Mouse (Mus musculus) midbrain, embryonic 16.5 days (tissue): ENCODE measurements around the gene Olfr52. TPM values are rescaled to one million over a fixed set of nuclear protein-coding genes. Genes with fewer than 3 reads are reported as not detected.

Experiments used
- ATAC-seq: fragments of 200-750 bp; cut with Nextera tagmentation; 2 replicates; pipeline ENCODE4 v1.8.0; 2017; ENCODE audit warnings: moderate TSS enrichment
- H3K27ac ChIP-seq: fragments of 300-500 bp; sonication (generic); 2 replicates; pipeline ENCODE4 v1.5.1; 2014; ENCODE audit warnings: mild to moderate bottlenecking, low read length, mixed read lengths
- H3K27me3 ChIP-seq: fragments of 300-500 bp; sonication (generic); 2 replicates; pipeline ENCODE4 v1.6.1; 2014; ENCODE audit warnings: low read depth, low read length, mixed read lengths; ENCODE audit not compliant: control insufficient read depth, insufficient read depth
- H3K36me3 ChIP-seq: fragments of 300-500 bp; sonication (generic); 2 replicates; pipeline ENCODE4 v1.6.1; 2014; ENCODE audit warnings: mild to moderate bottlenecking, low read length, moderate library complexity, mixed read lengths; ENCODE audit not compliant: control insufficient read depth, insufficient read depth
- H3K4me1 ChIP-seq: fragments of 300-500 bp; sonication (generic); 2 replicates; pipeline ENCODE4 v1.6.1; 2014; ENCODE audit warnings: mild to moderate bottlenecking, low read length, mixed read lengths; ENCODE audit not compliant: control insufficient read depth, insufficient read depth
- H3K4me2 ChIP-seq: fragments of 300-500 bp; sonication (generic); 2 replicates; pipeline ENCODE4 v1.6.1; 2014; ENCODE audit warnings: mild to moderate bottlenecking, low read length, mixed read lengths
- H3K4me3 ChIP-seq: fragments of 300-500 bp; sonication (generic); 2 replicates; pipeline ENCODE4 v1.5.1; 2014; ENCODE audit warnings: low read depth, mild to moderate bottlenecking, low read length, moderate library complexity, mixed read lengths
- H3K9ac ChIP-seq: fragments of 300-500 bp; sonication (generic); 2 replicates; pipeline ENCODE4 v1.6.1; 2014; ENCODE audit warnings: low read depth, low read length, mixed read lengths
- H3K9me3 ChIP-seq: fragments of 300-500 bp; sonication (generic); replicated peaks from 2 replicates; pipeline ENCODE4 v1.6.1; 2014; ENCODE audit warnings: mild to moderate bottlenecking, low read length, mixed read lengths; ENCODE audit not compliant: control insufficient read depth, poor library complexity, severe bottlenecking
- WGBS: fragments of 180-500 bp; shearing (Covaris S2); extraction: QIAGEN DNeasy Blood & Tissue Kit; methylation state at CpG from one replicate; pipeline ENCODE4 v1.1.7; 2014; 5-methylcytosine and 5-hydroxymethylcytosine counted together
- polyA plus RNA-seq: library from polyadenylated mRNA; unstranded; fragments of >200 nt; fragmentation: Nextera tagmentation; extraction: Ambion mirVana; gene quantifications from 2 replicates; pipeline ENCODE4 v1.2.1, GENCODE M21; 2015

Gene Olfr52
- polyA plus RNA-seq, 1 experiment from 2014 or later = not detected

GRCm38 (mm10) chr2:86161738-86162137 is 23.7 kb downstream of the Olfr52 start, which contains the start of gene Olfr1042:
TSS of gene Olfr1042 (minus strand) at chr2:86161838.
- Histone ChIP-seq H3K9me3 (no peaks in the 10 kb centered on the region), H3K4me2 (no peak within 1 kb of the TSS), H3K27me3 (no peaks in the 10 kb centered on the region), H3K9ac (no peak within 1 kb of the TSS), H3K4me3 (no peak within 1 kb of the TSS), H3K4me1 (no peaks in the 10 kb centered on the region), H3K27ac (no peak within 1 kb of the TSS), H3K36me3 (no peaks in the 10 kb centered on the region)
- no peak for ATAC-seq
- 91% methylated on average over 2 of the region's 2 CpGs for WGBS

- WGBS = 82% methylated on average over 1 of the region's 1 CpGs
- H3K9me3 ChIP-seq = no peaks in the 10 kb centered on the region
- no peak within 1 kb of the TSS for H3K4me2 ChIP-seq
- no peak within 1 kb of the TSS for H3K9ac ChIP-seq
- H3K27me3 ChIP-seq = no peaks in the 10 kb centered on the region
- H3K4me1 ChIP-seq = no peaks in the 10 kb centered on the region
- no peak for ATAC-seq
- H3K4me3 ChIP-seq = no peak within 1 kb of the TSS
- H3K27ac ChIP-seq = no peak within 1 kb of the TSS
- H3K36me3 ChIP-seq = no peaks in the 10 kb centered on the region
Observed at GRCm38 (mm10) chr2:86146632-86147031, 38.9 kb downstream of the Olfr52 start, which contains the start of gene Olfr1040. TSS of gene Olfr1040 (minus strand) at chr2:86146732.

- no peak for ATAC-seq
- 86% methylated on average over 1 of the region's 1 CpGs for WGBS
- H3K4me1 ChIP-seq = no peaks in the 10 kb centered on the region
- H3K36me3 ChIP-seq = no peaks in the 10 kb centered on the region
- no peaks in the 10 kb centered on the region for H3K9me3 ChIP-seq
- H3K4me2 ChIP-seq = no peak within 1 kb of the TSS
- H3K4me3 ChIP-seq = no peak within 1 kb of the TSS
- H3K27ac ChIP-seq = no peak within 1 kb of the TSS
- no peak within 1 kb of the TSS for H3K9ac ChIP-seq
- no peaks in the 10 kb centered on the region for H3K27me3 ChIP-seq
Observed at GRCm38 (mm10) chr2:86135828-86136227, 49.7 kb downstream of the Olfr52 start, which contains the start of gene Olfr1039. TSS of gene Olfr1039 (minus strand) at chr2:86135928.

Other genes with a start within 250 kb of the Olfr52 start
- not detected in 2 replicates for gene Olfr1028, start 235.2 kb downstream of the Olfr52 start, polyA plus RNA-seq
- not detected in 2 replicates for gene Olfr1029, start 211.8 kb downstream of the Olfr52 start, polyA plus RNA-seq
- not detected in 2 replicates for gene Olfr1030, start 206.4 kb downstream of the Olfr52 start, polyA plus RNA-seq
- not detected in 2 replicates for gene Olfr1031, start 195.4 kb downstream of the Olfr52 start, polyA plus RNA-seq
- gene Olfr1032, start 180.1 kb downstream of the Olfr52 start, polyA plus RNA-seq = not detected in 2 replicates
- 0.79 TPM in 1 of 2 replicates, not detected in the other for gene Olfr1033, start 165.1 kb downstream of the Olfr52 start, polyA plus RNA-seq
- not detected in 2 replicates for gene Olfr1034, start 139.8 kb downstream of the Olfr52 start, polyA plus RNA-seq
- not detected in 2 replicates for gene Olfr1036, start 111.7 kb downstream of the Olfr52 start, polyA plus RNA-seq
- gene Olfr1037, start 98.3 kb downstream of the Olfr52 start, polyA plus RNA-seq = not detected in 2 replicates
- not detected in 2 replicates for gene Olfr1039, start 49.8 kb downstream of the Olfr52 start, polyA plus RNA-seq
- gene Olfr1040, start 39.0 kb downstream of the Olfr52 start, polyA plus RNA-seq = not detected in 2 replicates
- not detected in 2 replicates for gene Olfr1042, start 23.8 kb downstream of the Olfr52 start, polyA plus RNA-seq
- gene Olfr1043, start 18.2 kb downstream of the Olfr52 start, polyA plus RNA-seq = not detected in 2 replicates
- gene Olfr1044, start 7.9 kb downstream of the Olfr52 start, polyA plus RNA-seq = not detected in 2 replicates
- not detected in 2 replicates for gene Olfr1045, start 17.3 kb upstream of the Olfr52 start, polyA plus RNA-seq
- gene Olfr1046, start 33.6 kb upstream of the Olfr52 start, polyA plus RNA-seq = not detected in 2 replicates
- gene Olfr1047, start 45.7 kb upstream of the Olfr52 start, polyA plus RNA-seq = not detected in 2 replicates
- not detected in 2 replicates for gene Olfr1048, start 54.6 kb upstream of the Olfr52 start, polyA plus RNA-seq
- not detected in 2 replicates for gene Olfr1049, start 72.6 kb upstream of the Olfr52 start, polyA plus RNA-seq
- gene Olfr1051, start 93.4 kb upstream of the Olfr52 start, polyA plus RNA-seq = not detected in 2 replicates
- gene Olfr1052, start 106.8 kb upstream of the Olfr52 start, polyA plus RNA-seq = not detected in 2 replicates
- gene Olfr1053, start 129.6 kb upstream of the Olfr52 start, polyA plus RNA-seq = not detected in 2 replicates
- gene Olfr1054, start 149.8 kb upstream of the Olfr52 start, polyA plus RNA-seq = not detected in 2 replicates
- gene Olfr1055, start 164.6 kb upstream of the Olfr52 start, polyA plus RNA-seq = not detected in 2 replicates
- not detected in 2 replicates for gene Olfr1056, start 176.8 kb upstream of the Olfr52 start, polyA plus RNA-seq
- not detected in 2 replicates for gene Olfr1057, start 192.7 kb upstream of the Olfr52 start, polyA plus RNA-seq
- gene Olfr1058, start 202.9 kb upstream of the Olfr52 start, polyA plus RNA-seq = not detected in 2 replicates
- not detected in 2 replicates for gene Olfr1061, start 228.4 kb upstream of the Olfr52 start, polyA plus RNA-seq
- gene Olfr1062, start 241.1 kb upstream of the Olfr52 start, polyA plus RNA-seq = not detected in 2 replicates